Mouse (Mus musculus): ENCODE data around the gene Gnl1.
"Not testable (repeated sequence)": the region's sequence is repeated elsewhere in the genome, so short reads cannot be mapped to it uniquely, and the experiment has no call there.

Gene Gnl1

DNA sequence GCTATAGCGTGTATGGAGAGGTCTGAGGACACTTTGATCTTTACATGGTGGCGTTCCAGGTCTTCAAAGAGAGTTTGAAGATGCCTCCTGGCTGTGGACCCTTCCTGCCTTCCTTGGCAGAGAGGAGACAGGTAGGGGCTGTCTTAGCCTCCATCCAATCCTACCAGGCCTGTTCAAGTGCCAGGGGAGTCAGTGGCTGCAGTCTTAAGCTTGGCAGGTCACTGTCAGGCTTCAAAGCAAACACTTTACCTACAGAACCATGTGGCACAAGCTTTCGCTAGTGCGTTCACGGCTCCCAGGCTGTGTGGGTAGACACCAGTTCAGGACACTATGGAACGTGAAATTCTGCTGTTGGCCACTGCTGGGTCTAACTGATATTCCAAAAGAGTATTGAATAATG, 43.3 kb downstream of the Gnl1 start:
- in situ Hi-C loops (cut with MboI, MseI) = loop anchor here in 1 of 2 experiments (10.0 kb wide), 1 partner anchor 1252 kb away; the partner anchor contains the start of gene H2-M3

DNA sequence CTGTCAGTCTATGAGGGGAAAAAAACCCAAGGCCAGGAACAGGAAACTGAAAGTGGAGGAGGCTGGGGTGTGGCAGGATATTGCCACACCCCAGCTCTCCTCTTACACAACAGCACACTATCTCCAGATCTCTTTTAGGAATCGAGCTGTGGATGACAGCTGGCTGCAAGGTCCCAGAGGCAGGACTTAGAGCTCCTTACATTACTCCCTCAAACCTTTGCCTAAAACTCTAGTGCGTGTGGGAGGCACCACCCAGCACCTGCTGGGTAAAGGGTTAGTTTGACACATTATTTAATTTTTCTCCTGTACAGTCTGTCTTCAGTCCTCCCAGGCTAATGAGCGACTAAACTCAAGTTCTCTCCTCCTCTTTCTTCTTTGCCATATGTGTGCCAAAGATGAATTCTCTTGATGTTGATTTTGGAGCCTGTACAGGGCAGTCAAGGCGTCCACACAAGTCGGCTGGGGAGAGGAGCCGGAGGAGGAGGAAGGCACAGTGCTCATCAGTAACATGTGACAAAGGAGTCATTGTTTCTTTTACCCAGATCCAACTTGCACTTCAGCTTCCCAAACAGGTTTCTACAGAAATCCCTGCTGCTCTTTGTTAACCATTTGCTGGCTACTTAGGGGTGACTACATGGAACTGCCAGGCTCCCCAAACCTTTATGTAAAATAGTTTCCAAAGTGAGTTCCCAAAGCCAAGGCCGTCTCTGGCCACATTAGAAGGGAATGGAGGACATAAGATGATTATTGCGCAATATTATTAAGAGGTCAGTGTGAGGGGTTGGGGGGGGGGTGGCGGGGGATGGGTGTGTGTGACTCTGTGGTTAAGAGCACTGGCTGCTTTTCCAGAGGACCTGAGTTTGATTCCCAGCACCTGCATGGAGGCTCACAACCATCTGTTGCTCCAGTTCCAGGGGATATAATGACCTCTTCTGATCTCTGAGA, 44.3 kb downstream of the Gnl1 start:
- in situ Hi-C loops (cut with MboI, MseI) = loop anchor here in 1 of 2 experiments (10.0 kb wide), 1 partner anchor 1251 kb away; the partner anchor contains the start of gene H2-M3

DNA sequence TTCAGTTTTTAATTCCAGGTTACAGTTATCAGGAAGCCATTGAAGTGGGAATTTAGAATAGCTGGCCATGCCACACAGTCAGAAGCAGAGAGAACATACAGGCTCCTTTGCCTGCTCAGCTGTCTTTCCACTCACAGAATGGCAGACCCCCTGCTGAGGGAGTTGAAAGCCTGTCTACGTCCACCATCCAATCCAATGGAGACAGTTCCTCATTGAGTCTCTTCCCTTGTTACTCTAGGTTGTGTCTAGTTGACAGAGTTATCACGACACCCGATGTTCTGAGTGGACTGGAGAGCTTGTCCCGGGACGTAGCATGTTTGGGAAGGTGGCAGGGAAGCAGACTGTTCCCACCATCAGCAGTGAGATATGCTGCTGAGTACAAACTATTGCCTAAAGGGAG, 45.5 kb downstream of the Gnl1 start:
- in situ Hi-C loops (cut with MboI, MseI) = loop anchor here in 1 of 2 experiments (10.0 kb wide), 1 partner anchor 1250 kb away; the partner anchor contains the start of gene H2-M3

DNA sequence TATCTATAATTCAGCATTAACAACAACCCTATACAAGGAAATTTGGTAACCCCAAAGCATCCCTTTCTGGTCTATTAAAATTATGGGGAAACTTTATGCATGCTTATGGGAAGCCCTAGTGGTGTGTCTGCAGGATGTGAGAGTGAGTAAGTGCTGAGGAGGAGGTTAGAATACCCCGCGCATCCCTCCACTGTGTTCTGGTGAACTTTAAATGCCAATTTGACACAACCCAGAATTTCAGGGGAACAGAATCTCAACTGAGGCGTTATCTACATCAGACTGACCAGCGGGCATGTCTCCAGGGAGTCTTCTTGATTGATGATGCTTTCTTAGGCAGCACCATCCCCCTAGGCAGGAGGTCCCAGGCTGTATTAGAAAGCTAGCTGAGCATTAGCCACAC, 46.2 kb downstream of the Gnl1 start:
- in situ Hi-C loops (cut with MboI, MseI) = loop anchor here in 1 of 2 experiments (10.0 kb wide), 1 partner anchor 1249 kb away; the partner anchor contains the start of gene H2-M3

DNA sequence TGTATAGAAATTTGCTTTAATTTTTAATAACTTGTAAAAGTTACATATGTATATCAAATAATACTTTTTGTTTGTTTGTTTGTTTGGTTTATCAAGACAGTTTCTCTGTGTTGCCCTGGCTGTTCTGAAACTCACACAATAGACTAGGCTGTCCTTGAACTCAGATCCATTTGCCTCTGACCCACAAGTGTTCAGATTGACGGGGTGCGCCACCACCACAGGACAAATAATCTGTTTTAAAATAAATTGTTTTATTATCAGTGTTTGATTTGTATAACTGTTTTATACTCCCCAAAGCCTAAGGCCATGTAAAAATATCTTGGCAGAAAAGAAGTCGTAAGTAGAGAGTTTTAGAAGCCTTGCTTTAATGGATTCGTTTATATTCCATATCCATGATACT, 48.0 kb downstream of the Gnl1 start:
- in situ Hi-C loops (cut with MboI, MseI) = loop anchor here in 1 of 2 experiments (10.0 kb wide), 1 partner anchor 1247 kb away; the partner anchor contains the start of gene H2-M3

DNA sequence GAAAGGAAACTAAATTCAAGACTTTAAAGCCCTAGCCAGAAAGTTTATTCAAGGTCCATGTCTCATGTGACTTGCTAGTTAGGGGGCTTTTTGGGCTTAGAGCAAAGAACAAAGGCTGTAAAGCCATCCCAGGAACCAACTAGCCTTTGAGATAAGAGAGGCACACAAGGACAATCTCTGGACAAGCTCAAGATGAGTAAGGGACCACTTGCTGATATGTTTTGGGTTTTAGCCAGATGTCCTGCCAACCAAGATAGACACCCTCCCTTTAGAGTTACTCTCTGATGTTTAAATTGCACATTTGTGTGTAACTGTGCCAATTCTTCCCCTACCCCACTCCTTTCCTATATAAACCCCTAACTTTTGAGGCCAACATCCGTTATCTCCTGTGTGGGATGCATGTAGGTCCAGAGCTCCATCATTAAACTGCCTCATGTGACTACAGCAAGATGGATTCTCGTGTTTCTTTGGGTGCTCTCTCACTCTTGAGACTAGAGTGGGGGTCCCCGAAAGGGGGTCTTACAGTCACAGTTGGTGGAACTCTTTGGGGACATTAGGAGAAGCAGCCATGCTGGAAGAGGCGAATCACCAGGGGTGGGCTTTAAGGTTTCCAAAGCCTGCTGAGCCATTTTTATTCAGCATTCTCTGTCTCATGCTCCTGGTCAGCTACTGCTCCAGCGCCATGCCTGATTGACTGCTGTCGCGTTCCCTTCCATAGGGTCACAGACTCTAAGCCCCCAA, 49.4 kb downstream of the Gnl1 start:
- in situ Hi-C loops (cut with MboI, MseI) = loop anchor here in 1 of 2 experiments (10.0 kb wide), 1 partner anchor 1246 kb away; the partner anchor contains the start of gene H2-M3

DNA sequence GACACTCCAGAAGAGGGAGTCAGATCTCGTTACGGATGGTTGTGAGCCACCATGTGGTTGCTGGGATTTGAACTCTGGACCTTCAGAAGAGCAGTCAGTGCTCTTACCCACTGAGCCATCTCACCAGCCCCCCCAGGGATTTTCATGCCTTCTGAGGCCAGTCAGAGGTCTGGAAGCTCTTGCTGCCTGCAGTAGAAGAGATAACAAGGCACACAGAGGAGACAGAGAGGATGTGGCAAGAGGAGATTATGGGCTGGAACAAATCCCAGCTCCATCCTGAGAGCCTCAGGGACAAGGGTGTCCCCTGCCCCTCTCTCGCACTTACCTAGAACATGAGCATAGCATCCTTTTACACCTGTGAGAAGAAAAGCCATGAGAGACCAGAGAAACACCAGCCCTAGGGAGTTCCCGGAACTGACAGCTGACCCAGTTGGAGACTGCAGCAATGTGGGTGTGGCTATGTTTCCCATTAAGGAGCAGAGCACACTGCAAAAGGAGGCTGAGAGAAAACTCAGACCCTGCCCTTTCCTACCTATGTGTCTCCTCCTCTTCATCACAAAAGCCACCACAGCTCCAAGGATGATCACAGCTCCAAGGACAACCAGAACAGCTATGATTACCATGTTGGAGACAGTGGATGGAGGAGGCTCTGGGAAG, 50.5 kb downstream of the Gnl1 start:
- in situ Hi-C loops (cut with MboI, MseI) = loop anchor here (5.0 kb wide), 2 partner anchors 33 to 82 kb away; no protein-coding TSS in a partner anchor

DNA sequence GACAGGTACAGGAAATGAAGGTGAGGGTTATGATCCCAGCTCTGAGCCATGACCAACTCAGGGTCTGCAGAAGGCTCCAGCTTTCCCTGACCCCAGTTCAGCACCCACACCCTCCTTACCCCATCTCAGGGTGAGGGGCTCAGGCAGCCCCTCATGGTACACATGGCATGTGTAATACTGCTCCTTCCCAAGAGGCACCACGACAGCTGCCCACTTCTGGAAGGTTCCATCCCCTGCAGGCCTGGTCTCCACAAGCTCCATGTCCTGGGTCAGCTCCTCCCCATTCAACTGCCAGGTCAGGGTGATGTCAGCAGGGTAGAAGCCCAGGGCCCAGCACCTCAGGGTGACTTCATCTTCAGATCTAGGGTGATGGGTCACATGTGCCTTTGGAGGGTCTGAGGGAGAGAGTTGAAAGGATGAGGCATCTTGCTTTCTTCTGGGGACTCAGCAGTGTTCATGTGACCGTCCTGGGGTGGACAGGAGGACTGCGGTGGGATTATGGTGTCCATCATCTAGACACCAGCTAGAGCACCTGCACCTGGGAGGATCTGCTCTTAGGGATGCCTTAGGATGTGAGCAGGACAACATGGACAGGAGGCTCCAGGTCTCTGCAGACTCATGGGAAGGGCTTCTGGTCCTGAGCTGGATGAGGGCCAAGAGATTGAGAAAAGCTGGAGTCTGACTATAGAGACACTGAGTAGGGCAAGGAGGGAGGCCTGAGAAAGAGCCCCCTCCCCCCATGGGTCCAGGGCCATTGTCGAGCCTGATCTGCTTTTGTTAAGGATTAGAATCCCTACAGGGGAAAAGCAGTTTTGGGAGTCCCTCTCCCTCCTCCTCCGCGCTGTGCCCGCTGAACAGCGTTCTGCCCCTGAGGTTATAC, 51.3 kb downstream of the Gnl1 start:
- in situ Hi-C loops (cut with MboI, MseI) = loop anchor here (5.0 kb wide), 2 partner anchors 34 to 81 kb away; no protein-coding TSS in a partner anchor

DNA sequence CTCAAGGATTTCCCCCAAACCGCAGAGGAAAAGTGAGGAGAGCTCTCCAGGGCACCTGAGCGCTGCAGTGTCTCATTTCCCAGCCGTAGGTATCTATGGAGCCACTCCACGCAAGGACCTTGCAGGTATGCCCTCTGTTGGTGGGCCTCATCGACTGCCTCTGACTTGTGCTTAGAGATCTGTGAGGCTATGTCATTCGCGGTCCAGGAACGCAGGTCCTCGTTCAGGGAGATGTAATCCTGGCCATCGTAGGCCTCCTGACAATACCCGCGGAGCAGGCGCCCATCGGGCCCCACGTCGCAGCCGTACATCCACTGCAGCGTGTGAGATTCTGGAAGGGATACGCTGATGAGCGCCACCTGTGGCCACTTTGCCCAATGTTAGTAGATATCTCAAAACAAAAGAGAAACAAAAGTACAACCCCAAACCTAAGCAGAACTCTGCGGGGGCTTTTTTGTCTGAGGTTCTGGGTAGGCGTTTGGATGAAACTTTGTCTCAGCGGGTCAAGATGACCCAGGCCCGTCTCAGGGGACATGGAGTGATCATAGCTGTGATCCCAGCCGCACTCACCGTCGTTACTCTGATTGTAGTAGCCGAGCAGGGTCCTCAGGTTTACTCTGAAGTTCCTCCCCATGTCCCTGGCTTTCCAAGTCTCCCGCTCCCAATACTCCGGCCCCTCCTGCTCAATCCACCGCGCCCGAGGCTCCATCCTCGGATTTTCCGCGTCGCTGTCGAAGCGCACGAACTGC, 52.1 kb downstream of the Gnl1 start:
- in situ Hi-C loops (cut with MboI, MseI) = loop anchor here (5.0 kb wide), 2 partner anchors 34 to 81 kb away; no protein-coding TSS in a partner anchor

DNA sequence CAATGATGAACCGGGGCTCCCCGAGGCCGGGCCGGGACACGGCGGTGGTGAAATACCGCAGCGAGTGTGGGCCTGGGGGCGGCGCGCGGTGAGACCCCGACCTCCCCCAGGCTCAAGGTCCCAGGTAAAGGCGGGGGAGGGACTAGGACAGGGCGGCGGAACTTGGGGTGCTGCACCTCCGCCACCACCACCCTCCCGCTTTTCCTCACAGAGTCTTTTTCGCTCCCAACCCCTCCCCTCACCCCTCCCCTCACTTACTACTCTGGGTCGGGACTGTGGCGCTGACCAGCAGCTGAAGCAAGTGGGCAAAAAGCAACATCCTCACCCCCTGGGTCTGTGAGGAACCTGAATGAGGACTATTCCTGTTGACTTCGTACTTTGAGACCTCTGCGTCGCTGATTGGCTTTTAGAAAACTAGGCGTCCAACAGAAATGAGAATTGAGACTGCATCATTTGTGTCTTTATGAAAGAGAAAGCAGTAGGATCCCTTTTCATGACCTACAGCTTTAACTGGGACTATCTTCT, 52.8 kb downstream of the Gnl1 start, which contains the start of gene H2-T23:
Gene H2-T23, minus strand, starts transcription at position 505 of the 525 bp plus-strand sequence.
- in situ Hi-C loops (cut with MboI, MseI) = loop anchor here (5.0 kb wide), 2 partner anchors 35 to 80 kb away; no protein-coding TSS in a partner anchor

DNA sequence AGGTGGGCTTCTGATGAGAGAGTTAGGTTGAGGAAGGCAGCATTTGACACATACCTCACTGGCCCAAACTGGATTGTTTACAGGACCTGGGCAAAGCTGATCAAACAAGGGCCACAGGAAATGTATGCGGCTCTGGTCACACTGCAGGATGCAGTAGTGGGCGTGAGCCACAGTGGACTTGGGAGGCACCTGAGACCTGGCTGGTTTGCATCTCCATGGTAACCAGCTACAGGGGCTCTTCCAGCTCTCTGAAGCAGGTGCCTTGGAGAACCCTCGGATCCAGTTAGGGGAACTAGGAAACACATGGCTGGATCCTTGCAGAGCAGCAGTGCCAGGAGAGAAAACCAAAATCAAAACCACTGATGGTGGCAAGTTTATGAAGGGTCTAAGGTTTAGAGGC, 54.9 kb downstream of the Gnl1 start:
- in situ Hi-C loops (cut with MboI, MseI) = loop anchor here (5.0 kb wide), 2 partner anchors 37 to 78 kb away; no protein-coding TSS in a partner anchor

DNA sequence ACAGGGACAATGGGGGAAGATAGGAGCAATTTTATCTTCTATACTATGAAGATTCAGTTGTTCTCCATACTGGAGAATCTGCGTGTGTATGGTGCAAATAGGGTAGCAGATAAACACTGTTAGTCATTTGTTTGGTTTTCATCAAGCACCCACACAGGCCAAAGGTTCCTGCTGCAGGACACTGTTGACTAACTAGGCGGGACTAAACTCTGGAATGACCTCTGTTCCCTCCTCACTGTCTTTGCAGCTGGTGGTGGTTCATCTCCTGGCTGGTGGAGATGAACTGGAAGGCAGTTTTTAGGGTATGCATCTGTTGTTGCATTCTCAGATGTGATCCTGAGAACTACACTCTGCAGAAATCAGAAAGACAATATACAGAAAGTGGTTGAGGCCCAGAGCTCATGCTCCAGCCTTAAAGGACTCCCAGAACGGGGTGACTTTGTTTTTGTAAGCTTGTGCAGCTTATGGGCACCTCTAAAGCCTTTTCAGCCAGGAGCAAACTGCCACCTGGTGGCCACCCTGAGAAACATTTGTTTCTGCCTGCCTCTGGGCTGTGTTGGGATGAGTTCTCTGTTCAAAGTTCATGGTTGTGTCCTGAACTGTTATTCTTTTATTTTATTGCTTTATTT, 55.5 kb downstream of the Gnl1 start:
- in situ Hi-C loops (cut with MboI, MseI) = not testable (repeated sequence)

DNA sequence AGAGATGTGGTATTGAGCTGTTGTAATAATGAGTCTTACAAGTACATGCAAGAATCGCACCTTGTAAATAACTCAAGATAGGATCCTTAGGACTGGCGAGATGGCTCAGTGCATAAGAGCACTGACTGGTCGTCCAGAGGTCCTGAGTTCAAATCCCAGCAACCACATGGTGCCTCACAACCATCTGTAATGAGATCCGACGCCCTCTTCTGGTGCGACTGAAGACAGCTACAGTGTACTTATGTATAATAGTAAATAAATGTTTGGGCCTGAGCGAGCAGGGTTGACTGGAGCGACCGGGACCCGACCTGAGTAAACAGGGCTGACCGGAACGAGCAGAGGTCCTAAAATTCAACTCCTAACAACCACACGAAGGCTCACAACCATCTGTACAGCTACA, 56.5 kb downstream of the Gnl1 start:
- in situ Hi-C loops (cut with MboI, MseI) = not testable (repeated sequence)
